Mouse (Mus musculus) liver, postnatal 0 days (tissue): ENCODE results near the gene Hoga1. TPM values are rescaled to one million over a fixed set of nuclear protein-coding genes. Genes with fewer than 3 reads are reported as not detected.

Source experiments
- ATAC-seq: fragments of 200-750 bp; cut with Nextera tagmentation; 2 replicates; pipeline ENCODE4 v1.8.0; 2017; ENCODE audit warnings: mild to moderate bottlenecking, moderate library complexity
- DNase-seq: peaks from one replicate; pipeline ENCODE4 v3.0.0-alpha.2; 2016
- H3K27ac ChIP-seq: fragments of 300-500 bp; sonication (generic); 2 replicates; pipeline ENCODE4 v1.5.1; 2014; ENCODE audit warnings: antibody characterized with exemption, moderate library complexity, mild to moderate bottlenecking, low read depth
- H3K27me3 ChIP-seq: fragments of 300-500 bp; sonication (generic); 2 replicates; pipeline ENCODE4 v1.6.1; 2014; ENCODE audit warnings: low read length, control low read depth, mixed read lengths; ENCODE audit not compliant: insufficient read depth
- H3K36me3 ChIP-seq: fragments of 300-500 bp; sonication (generic); replicated peaks from 2 replicates; pipeline ENCODE4 v1.6.1; 2014; ENCODE audit warnings: mild to moderate bottlenecking, control low read depth, low read length, moderate library complexity, mixed read lengths; ENCODE audit not compliant: insufficient read depth
- H3K4me1 ChIP-seq: fragments of 300-500 bp; sonication (generic); 2 replicates; pipeline ENCODE4 v1.6.1; 2014; ENCODE audit warnings: antibody characterized with exemption, mild to moderate bottlenecking, control low read depth; ENCODE audit not compliant: insufficient read depth
- H3K4me2 ChIP-seq: fragments of 300-500 bp; sonication (generic); 2 replicates; pipeline ENCODE4 v1.6.1; 2014; ENCODE audit warnings: low read depth, mild to moderate bottlenecking, low read length, moderate library complexity, mixed read lengths
- H3K4me3 ChIP-seq: fragments of 300-500 bp; sonication (generic); 2 replicates; pipeline ENCODE4 v1.5.1; 2014; ENCODE audit warnings: low read depth, low read length
- H3K9ac ChIP-seq: fragments of 300-500 bp; sonication (generic); replicated peaks from 2 replicates; pipeline ENCODE4 v1.6.1; 2014; ENCODE audit warnings: mild to moderate bottlenecking, moderate library complexity
- H3K9me3 ChIP-seq: fragments of 300-500 bp; sonication (generic); 2 replicates; pipeline ENCODE4 v1.6.1; 2016; ENCODE audit warnings: mild to moderate bottlenecking, control low read depth, low read length, mixed read lengths
- CTCF ChIP-seq: sonication (generic); IDR thresholded peaks from 2 replicates; pipeline ENCODE4 v1.5.1; 2016; ENCODE audit warnings: antibody characterized with exemption, low read depth
- EP300 ChIP-seq: IDR thresholded peaks from 2 replicates; pipeline ENCODE4 v1.6.1; 2016; ENCODE audit warnings: antibody characterized with exemption, low read depth, mild to moderate bottlenecking
- WGBS: fragments of 180-500 bp; shearing (Covaris S2); extraction: QIAGEN DNeasy Blood & Tissue Kit; methylation state at CpG from one replicate; pipeline ENCODE4 v1.1.7; 2014; ENCODE audit not compliant: insufficient replicate concordance; 5-methylcytosine and 5-hydroxymethylcytosine counted together
- polyA plus RNA-seq: library from polyadenylated mRNA; unstranded; fragments of >200 nt; fragmentation: Nextera tagmentation; extraction: Ambion mirVana; gene quantifications from 2 replicates; pipeline ENCODE4 v1.2.1, GENCODE M21; 2015

Gene Hoga1
- polyA plus RNA-seq, 1 experiment from 2014 or later, result 183 TPM

DNA sequence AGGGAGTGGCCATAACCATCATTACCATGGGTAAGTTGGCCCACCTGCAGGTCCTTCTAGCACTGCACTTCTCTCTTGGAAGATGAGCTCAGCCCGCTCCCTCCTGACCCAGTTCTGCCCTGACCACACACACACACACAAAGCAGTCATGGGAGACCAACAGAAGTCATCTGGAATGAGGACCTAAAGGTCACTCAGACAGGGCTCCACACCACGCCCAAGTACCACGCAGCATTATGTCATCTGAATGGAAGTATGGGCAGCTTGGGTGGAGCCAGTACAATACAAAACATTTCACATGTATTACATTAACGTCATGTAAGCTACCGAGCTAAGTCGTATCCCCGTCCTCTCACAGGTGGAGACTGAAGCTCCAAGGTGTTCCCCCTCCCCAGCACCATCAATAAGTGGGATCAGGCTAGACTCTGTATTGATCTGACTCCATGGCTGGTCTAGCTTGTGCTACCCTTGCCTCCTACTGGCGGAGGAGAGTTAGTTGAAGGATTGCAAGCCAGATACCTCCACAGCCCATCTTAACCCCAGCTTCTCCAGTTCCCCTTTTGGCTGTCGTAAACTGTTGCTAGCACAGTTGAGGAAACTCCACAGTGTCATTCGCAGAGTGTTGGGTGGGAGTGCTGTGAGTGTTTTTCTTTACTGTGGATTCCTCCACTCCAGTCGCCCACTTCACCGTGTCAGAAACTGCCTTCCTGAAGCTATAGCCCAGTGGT is 44.0 kb upstream of the Hoga1 start:
- ATAC-seq, result peak; percentile 13; the same call in 1 of the 2 replicates
- H3K27ac ChIP-seq, result peak overlapping the region; percentile 73; the same call in 1 of the 2 replicates

DNA sequence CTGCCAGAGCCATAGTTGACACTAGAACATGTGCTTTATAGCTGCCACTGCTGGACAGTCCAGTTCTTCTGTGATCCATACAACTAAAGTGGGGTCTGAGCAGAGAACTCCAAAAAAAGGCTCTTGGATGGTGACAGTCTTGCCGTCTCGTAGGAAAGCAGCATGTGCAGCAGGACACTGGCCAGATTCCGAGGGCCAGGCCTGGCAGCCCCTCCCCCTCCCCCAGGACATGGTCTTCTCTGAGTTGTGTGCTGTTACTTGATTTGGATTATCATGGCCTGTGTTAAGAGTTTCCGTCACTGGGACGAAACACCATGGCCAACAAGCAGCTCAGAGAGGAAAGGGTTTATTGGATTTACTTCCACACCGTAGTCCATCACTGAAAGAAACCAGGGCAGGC is 41.2 kb upstream of the Hoga1 start:
- Histone ChIP-seq H3K4me2 (no peak overlapping the region), H3K9ac (no peak overlapping the region), H3K4me1 (peaks cover 40% of the 10 kb centered on the region), H3K27me3 (no peaks in the 10 kb centered on the region), H3K4me3 (no peak overlapping the region), H3K36me3 (no peaks in the 10 kb centered on the region), H3K27ac (no peak overlapping the region), H3K9me3 (no peaks in the 10 kb centered on the region)
- no peak for DNase-seq
- 64% methylated on average over 6 of the region's 6 CpGs for WGBS
- no peak for ATAC-seq
- TF ChIP-seq EP300 (no peak), CTCF (no peak)

More for the DNA sequence above, 44.0 kb upstream of the Hoga1 start:
- Histone ChIP-seq H3K4me1 (peaks cover 27% of the 10 kb centered on the region), H3K36me3 (no peaks in the 10 kb centered on the region), H3K4me2 (no peak overlapping the region), H3K4me3 (no peak overlapping the region), H3K27me3 (no peaks in the 10 kb centered on the region), H3K9me3 (no peaks in the 10 kb centered on the region), H3K9ac (no peak overlapping the region)
- TF ChIP-seq CTCF (peak; percentile 13; the same call in 1 of the 2 replicates), EP300 (no peak)
- WGBS, result 68% methylated on average over 12 of the region's 12 CpGs
- DNase-seq, result no peak

DNA sequence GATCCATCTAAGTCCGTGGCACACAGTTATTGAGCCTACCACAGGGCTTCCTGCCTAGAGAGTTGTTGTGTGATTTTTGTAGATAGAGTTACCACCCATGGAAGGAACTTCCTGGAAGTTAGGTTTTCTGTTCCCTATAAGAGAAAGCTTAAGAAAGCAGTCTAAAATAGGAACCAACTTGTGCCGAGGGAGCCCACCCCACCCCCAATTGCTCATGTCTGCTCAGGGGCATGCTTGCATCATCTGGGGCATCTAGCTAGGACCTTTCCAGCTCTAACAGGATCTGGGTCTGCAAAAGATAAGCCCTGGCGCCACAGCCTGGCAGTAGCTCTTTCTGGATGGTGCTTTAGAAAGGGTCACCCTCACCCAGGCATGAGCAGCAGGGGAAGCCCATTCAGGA is 39.8 kb upstream of the Hoga1 start:
- peak; percentile 43 for DNase-seq
- Histone ChIP-seq H3K4me2 (peak overlapping the region; percentile 24; the same call in 1 of the 2 replicates), H3K4me3 (no peak overlapping the region), H3K9ac (no peak overlapping the region), H3K27ac (peak overlapping the region; percentile 67), H3K27me3 (no peaks in the 10 kb centered on the region), H3K9me3 (no peaks in the 10 kb centered on the region), H3K4me1 (peaks cover 37% of the 10 kb centered on the region), H3K36me3 (no peaks in the 10 kb centered on the region)
- WGBS, result 12% methylated on average over 3 of the region's 3 CpGs
- peak; percentile 40; the same call in 1 of the 2 replicates for ATAC-seq
- TF ChIP-seq EP300 (no peak), CTCF (no peak)

DNA sequence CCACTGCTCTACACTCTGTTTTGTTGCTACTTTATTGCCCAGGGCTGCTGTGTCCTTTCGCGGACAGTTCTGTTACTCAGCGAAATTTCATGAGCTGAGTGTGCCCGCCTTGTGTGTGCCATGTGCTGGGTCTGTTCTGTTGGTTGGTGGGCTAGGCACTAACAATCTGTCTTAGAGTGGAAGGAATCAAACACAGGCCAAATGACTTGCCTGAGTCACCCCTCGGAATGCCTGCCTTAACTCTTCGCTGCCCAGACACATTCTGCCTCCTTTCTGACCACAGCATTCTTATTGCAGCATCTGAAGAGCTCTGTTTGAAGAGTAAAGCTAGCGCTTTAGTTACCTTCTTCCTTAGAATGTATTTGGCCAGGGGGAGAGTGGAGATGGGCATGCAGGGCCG is 38.8 kb upstream of the Hoga1 start:
- Histone ChIP-seq H3K9ac (no peak overlapping the region), H3K36me3 (no peaks in the 10 kb centered on the region), H3K4me1 (peaks cover 37% of the 10 kb centered on the region), H3K27me3 (no peaks in the 10 kb centered on the region), H3K4me3 (no peak overlapping the region), H3K4me2 (no peak overlapping the region), H3K27ac (no peak overlapping the region), H3K9me3 (no peaks in the 10 kb centered on the region)
- ATAC-seq (no peak), DNase-seq (no peak)
- WGBS, result 67% methylated on average over 8 of the region's 8 CpGs
- TF ChIP-seq CTCF (no peak), EP300 (no peak)

DNA sequence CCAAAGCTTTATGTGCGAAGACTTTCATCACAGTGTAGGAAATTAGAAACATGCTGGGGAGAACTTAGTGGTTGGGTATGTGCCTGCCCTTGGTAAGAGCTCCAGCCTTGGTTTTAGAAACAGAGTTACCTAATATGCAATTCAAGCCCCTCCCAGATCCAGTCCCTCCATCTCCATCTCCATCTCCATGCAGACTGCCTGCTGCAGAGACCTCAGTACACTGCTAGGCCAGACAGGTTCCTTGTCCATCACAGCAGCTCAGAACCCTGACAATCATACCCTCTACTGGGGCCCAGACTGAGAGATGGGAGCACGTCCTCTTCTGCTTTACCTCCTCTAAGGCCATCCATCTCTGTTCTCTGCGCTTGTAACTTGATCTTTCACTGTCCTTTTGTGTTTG is 36.8 kb upstream of the Hoga1 start:
- H3K4me3 ChIP-seq, result no peak overlapping the region

DNA sequence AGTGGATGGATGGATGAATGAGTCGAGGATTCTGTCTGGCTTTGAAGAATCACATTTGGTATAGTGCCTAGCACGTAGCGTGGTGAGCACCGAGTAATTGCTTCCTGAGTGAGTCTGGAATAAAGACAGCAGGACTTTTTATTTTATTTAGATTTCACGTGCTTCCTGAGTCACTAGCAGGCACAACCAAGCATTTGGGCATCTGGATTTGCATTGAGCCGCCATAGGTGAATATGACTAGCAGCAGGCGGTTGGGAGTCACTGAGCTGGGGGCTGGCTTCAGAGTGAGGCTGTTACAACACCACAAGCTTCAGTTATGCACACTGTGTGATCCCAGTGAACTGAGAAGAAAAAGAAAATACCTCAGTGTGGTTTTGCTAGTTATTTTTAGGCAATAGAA is 36.3 kb upstream of the Hoga1 start:
- TF ChIP-seq CTCF, result no peak
- no peak for TF ChIP-seq EP300
- WGBS, result 63% methylated on average over 7 of the region's 7 CpGs
- Histone ChIP-seq H3K4me2 (no peak overlapping the region), H3K9ac (no peak overlapping the region), H3K27ac (no peak overlapping the region), H3K9me3 (no peaks in the 10 kb centered on the region), H3K4me1 (peaks cover 35% of the 10 kb centered on the region), H3K36me3 (no peaks in the 10 kb centered on the region), H3K4me3 (no peak overlapping the region), H3K27me3 (no peaks in the 10 kb centered on the region)
- no peak for DNase-seq
- no peak for ATAC-seq

More for the DNA sequence above, 36.8 kb upstream of the Hoga1 start:
- WGBS, result 58% methylated on average over 3 of the region's 3 CpGs
- ATAC-seq, result no peak
- H3K9ac ChIP-seq, result no peak overlapping the region
- no peaks in the 10 kb centered on the region for H3K36me3 ChIP-seq
- H3K4me2 ChIP-seq, result no peak overlapping the region
- H3K27me3 ChIP-seq, result no peaks in the 10 kb centered on the region
- TF ChIP-seq CTCF (no peak), EP300 (no peak)
- no peak overlapping the region for H3K27ac ChIP-seq
- peaks cover 37% of the 10 kb centered on the region for H3K4me1 ChIP-seq
- no peak for DNase-seq
- no peaks in the 10 kb centered on the region for H3K9me3 ChIP-seq
